Mouse (Mus musculus) embryo, embryonic 10.5 days (tissue): ENCODE measurements at regions not wholly inside any gene's neighbourhood (a gene's known extent, or its start where the extent isn't known, plus 50 kb on each side); places are given as distances from the start of the nearest gene placed in this dataset.

Experiments
- DNase-seq: peaks from one replicate; pipeline ENCODE4 v3.0.0-alpha.2; 2015; ENCODE audit warnings: low spot score

GRCm38 (mm10) chr8:79828763-79829542 lies 117.3 kb downstream of the Anapc10 start:
- peak; percentile 66 for DNase-seq

- no peak for DNase-seq
These were observed 117.9 kb downstream of the Anapc10 start for GRCm38 (mm10) chr8:79829543-79829890.

GRCm38 (mm10) chr8:79829941-79830633 lies 118.5 kb downstream of the Anapc10 start:
- DNase-seq, result peak; percentile 17

- DNase-seq, result no peak
These were observed 127.3 kb downstream of the Anapc10 start for GRCm38 (mm10) chr8:79838961-79839360.

- DNase-seq, result no peak
These were observed 138.4 kb downstream of the Anapc10 start for GRCm38 (mm10) chr8:79849982-79850514.

GRCm38 (mm10) chr8:79850519-79850918 lies 138.9 kb downstream of the Anapc10 start:
- DNase-seq, result no peak

GRCm38 (mm10) chr8:79872416-79873077 lies 160.9 kb downstream of the Anapc10 start:
- no peak for DNase-seq

- no peak for DNase-seq
These were observed 149.8 kb downstream of the Hhip start for GRCm38 (mm10) chr8:79907971-79908370.
